Mouse (Mus musculus) forebrain, postnatal 0 days (tissue): ENCODE results near the gene Zswim1. TPM values are rescaled to one million over a fixed set of nuclear protein-coding genes. Genes with fewer than 3 reads are reported as not detected.

Experiments used
- ATAC-seq: fragments of 200-750 bp; cut with Nextera tagmentation; 2 replicates; pipeline ENCODE4 v1.8.0; 2017; ENCODE audit warnings: mild to moderate bottlenecking, moderate library complexity
- DNase-seq: peaks from one replicate; pipeline ENCODE4 v3.0.0-alpha.2; 2015
- H3K27ac ChIP-seq: fragments of 300-500 bp; sonication (generic); 2 replicates; pipeline ENCODE4 v1.5.1; 2014; ENCODE audit warnings: low read depth, mild to moderate bottlenecking, antibody characterized with exemption, low read length, moderate library complexity, mixed read lengths
- H3K27me3 ChIP-seq: fragments of 300-500 bp; sonication (generic); 2 replicates; pipeline ENCODE4 v1.6.1; 2014; ENCODE audit warnings: mild to moderate bottlenecking, low read length, mixed read lengths; ENCODE audit not compliant: insufficient read depth
- H3K36me3 ChIP-seq: fragments of 300-500 bp; sonication (generic); 2 replicates; pipeline ENCODE4 v1.6.1; 2014; ENCODE audit warnings: mild to moderate bottlenecking, moderate library complexity; ENCODE audit not compliant: insufficient read depth
- H3K4me1 ChIP-seq: fragments of 300-500 bp; sonication (generic); 2 replicates; pipeline ENCODE4 v1.6.1; 2014; ENCODE audit warnings: antibody characterized with exemption; ENCODE audit not compliant: insufficient read depth
- H3K4me2 ChIP-seq: fragments of 300-500 bp; sonication (generic); 2 replicates; pipeline ENCODE4 v1.6.1; 2014; ENCODE audit warnings: low read depth, mild to moderate bottlenecking, moderate library complexity
- H3K4me3 ChIP-seq: fragments of 300-500 bp; sonication (generic); 2 replicates; pipeline ENCODE4 v1.5.1; 2014; ENCODE audit warnings: low read depth, low read length, mixed read lengths
- H3K9ac ChIP-seq: fragments of 300-500 bp; sonication (generic); 2 replicates; pipeline ENCODE4 v1.6.1; 2014; ENCODE audit warnings: mild to moderate bottlenecking
- H3K9me3 ChIP-seq: fragments of 300-500 bp; sonication (generic); 2 replicates; pipeline ENCODE4 v1.6.1; 2016; ENCODE audit warnings: low read length
- CTCF ChIP-seq: sonication (generic); IDR thresholded peaks from 2 replicates; pipeline ENCODE4 v1.5.1; 2016; ENCODE audit warnings: antibody characterized with exemption, control low read depth, low read depth
- WGBS: fragments of 180-500 bp; shearing (Covaris S2); extraction: QIAGEN DNeasy Blood & Tissue Kit; methylation state at CpG from one replicate; pipeline ENCODE4 v1.1.7; 2014; 5-methylcytosine and 5-hydroxymethylcytosine counted together
- polyA plus RNA-seq: library from polyadenylated mRNA; unstranded; fragments of >200 nt; fragmentation: Nextera tagmentation; extraction: Ambion mirVana; gene quantifications from 2 replicates; pipeline ENCODE4 v1.2.1, GENCODE M21; 2015
- total RNA-seq: library from RNA; depleted of rRNA; stranded (reverse); fragments of >200 nt; gene quantifications from 2 replicates; pipeline ENCODE4 v1.2.3, GENCODE M21; 2014; rRNA removed

Zswim1 gene
- total RNA-seq (11.2 and 18.6 TPM in 2 replicates), polyA plus RNA-seq (27.5 and 32.6 TPM in 2 replicates)

GRCm38 (mm10) chr2:164822636-164823165 is at the start of gene Zswim1:
Zswim1 (plus strand) TSS chr2:164822686.
- Histone ChIP-seq H3K36me3 (peaks cover 51% of the 10 kb centered on the region), H3K9me3 (no peaks in the 10 kb centered on the region), H3K4me3 (peak within 1 kb of the TSS; percentile 65), H3K27ac (peak within 1 kb of the TSS; percentile 90), H3K27me3 (no peaks in the 10 kb centered on the region), H3K9ac (peak within 1 kb of the TSS; percentile 73), H3K4me1 (peaks cover 8% of the 10 kb centered on the region), H3K4me2 (peak within 1 kb of the TSS; percentile 55)
- peak; percentile 100 for ATAC-seq
- no peak; the same call in 1 of the 2 replicates for TF ChIP-seq CTCF
- peak; percentile 99 for DNase-seq
- WGBS, result 2% methylated on average over 32 of the region's 32 CpGs

GRCm38 (mm10) chr2:164773229-164773988 is 49.1 kb upstream of the Zswim1 start:
- no peaks in the 10 kb centered on the region; the same call in 1 of the 2 replicates for H3K36me3 ChIP-seq

GRCm38 (mm10) chr2:164773989-164774364 is 48.5 kb upstream of the Zswim1 start:
- Histone ChIP-seq H3K9me3 (no peaks in the 10 kb centered on the region), H3K27ac (no peak overlapping the region), H3K36me3 (no peaks in the 10 kb centered on the region), H3K4me2 (no peak overlapping the region), H3K4me3 (no peak overlapping the region), H3K27me3 (no peaks in the 10 kb centered on the region), H3K4me1 (no peaks in the 10 kb centered on the region; the same call in 1 of the 2 replicates), H3K9ac (no peak overlapping the region)
- ATAC-seq (no peak), DNase-seq (no peak)
- WGBS, result 92% methylated on average over 5 of the region's 5 CpGs
- TF ChIP-seq CTCF, result no peak

More at GRCm38 (mm10) chr2:164773229-164773988, 49.1 kb upstream of the Zswim1 start:
- WGBS, result 77% methylated on average over 14 of the region's 14 CpGs
- no peak for ATAC-seq
- Histone ChIP-seq H3K27me3 (no peaks in the 10 kb centered on the region), H3K4me2 (no peak overlapping the region), H3K4me3 (no peak overlapping the region), H3K4me1 (no peaks in the 10 kb centered on the region; the same call in 1 of the 2 replicates), H3K27ac (no peak overlapping the region), H3K9me3 (no peaks in the 10 kb centered on the region), H3K9ac (no peak overlapping the region)
- DNase-seq, result no peak
- no peak for TF ChIP-seq CTCF

GRCm38 (mm10) chr2:164776130-164776529 is 46.4 kb upstream of the Zswim1 start:
- no peak for TF ChIP-seq CTCF
- no peak overlapping the region for H3K4me3 ChIP-seq
- no peaks in the 10 kb centered on the region for H3K36me3 ChIP-seq
- H3K9ac ChIP-seq, result no peak overlapping the region
- no peaks in the 10 kb centered on the region for H3K4me1 ChIP-seq
- no peaks in the 10 kb centered on the region for H3K27me3 ChIP-seq
- no peaks in the 10 kb centered on the region for H3K9me3 ChIP-seq
- DNase-seq (no peak), ATAC-seq (no peak)
- 85% methylated on average over 6 of the region's 6 CpGs for WGBS
- no peak overlapping the region for H3K4me2 ChIP-seq
- no peak overlapping the region for H3K27ac ChIP-seq

GRCm38 (mm10) chr2:164776801-164777200 is 45.7 kb upstream of the Zswim1 start:
- no peak for ATAC-seq
- H3K4me3 ChIP-seq, result no peak overlapping the region
- H3K4me1 ChIP-seq, result no peaks in the 10 kb centered on the region
- H3K36me3 ChIP-seq, result no peaks in the 10 kb centered on the region
- H3K4me2 ChIP-seq, result no peak overlapping the region
- no peak for TF ChIP-seq CTCF
- 71% methylated on average over 17 of the region's 17 CpGs for WGBS
- no peak overlapping the region for H3K9ac ChIP-seq
- DNase-seq, result no peak
- no peaks in the 10 kb centered on the region for H3K27me3 ChIP-seq
- no peaks in the 10 kb centered on the region for H3K9me3 ChIP-seq
- no peak overlapping the region for H3K27ac ChIP-seq

GRCm38 (mm10) chr2:164777246-164778014 is 45.1 kb upstream of the Zswim1 start:
- WGBS, result 80% methylated on average over 30 of the region's 30 CpGs
- Histone ChIP-seq H3K4me2 (no peak overlapping the region), H3K9ac (no peak overlapping the region), H3K27ac (no peak overlapping the region), H3K27me3 (no peaks in the 10 kb centered on the region), H3K4me3 (no peak overlapping the region), H3K36me3 (no peaks in the 10 kb centered on the region), H3K9me3 (no peaks in the 10 kb centered on the region), H3K4me1 (no peaks in the 10 kb centered on the region)
- DNase-seq (no peak), ATAC-seq (no peak)
- no peak for TF ChIP-seq CTCF

- H3K9me3 ChIP-seq, result no peaks in the 10 kb centered on the region
- 96% methylated on average over 11 of the region's 11 CpGs for WGBS
- H3K27me3 ChIP-seq, result no peaks in the 10 kb centered on the region
- ATAC-seq (no peak), DNase-seq (no peak)
- no peaks in the 10 kb centered on the region for H3K36me3 ChIP-seq
- no peak overlapping the region for H3K9ac ChIP-seq
- H3K4me1 ChIP-seq, result no peaks in the 10 kb centered on the region
- no peak overlapping the region for H3K27ac ChIP-seq
- no peak overlapping the region for H3K4me2 ChIP-seq
- no peak for TF ChIP-seq CTCF
- H3K4me3 ChIP-seq, result no peak overlapping the region
Observed at GRCm38 (mm10) chr2:164778015-164778287, 44.5 kb upstream of the Zswim1 start.
